Mouse (Mus musculus) spleen, adult 2 months (tissue): ENCODE measurements around the gene Fastk.

Source experiments
- CTCF ChIP-seq: fragments of 200-500 bp; IDR thresholded peaks from 2 replicates; pipeline ENCODE4 v1.5.1; 2011; ENCODE audit warnings: mild to moderate bottlenecking, inconsistent platforms; ENCODE audit not compliant: insufficient read depth, insufficient read length, insufficient replicate concordance; ENCODE audit errors: extremely low read depth
- POLR2A ChIP-seq: fragments of 200-500 bp; IDR thresholded peaks from 2 replicates; pipeline ENCODE4 v1.6.1; 2011; ENCODE audit warnings: low read depth, low read length, inconsistent platforms

- TF ChIP-seq CTCF (no peak; the same call in 1 of the 2 replicates), POLR2A (no peak)
Observed at GRCm38 (mm10) chr5:24482247-24483079, 37.4 kb upstream of the Fastk start.
